Mouse (Mus musculus) cerebellum, postnatal 14 days (tissue): ENCODE data around the gene Unc13c.
A peak's percentile ranks its signal among the peaks of the same experiment; 100 is the strongest.

Experiments
- DNase-seq, 2 experiments: peaks; one replicate each; pipeline ENCODE4 v3.0.0; 2021; ENCODE audit warnings: mixed read lengths in 2 of 2

Unc13c gene

DNA sequence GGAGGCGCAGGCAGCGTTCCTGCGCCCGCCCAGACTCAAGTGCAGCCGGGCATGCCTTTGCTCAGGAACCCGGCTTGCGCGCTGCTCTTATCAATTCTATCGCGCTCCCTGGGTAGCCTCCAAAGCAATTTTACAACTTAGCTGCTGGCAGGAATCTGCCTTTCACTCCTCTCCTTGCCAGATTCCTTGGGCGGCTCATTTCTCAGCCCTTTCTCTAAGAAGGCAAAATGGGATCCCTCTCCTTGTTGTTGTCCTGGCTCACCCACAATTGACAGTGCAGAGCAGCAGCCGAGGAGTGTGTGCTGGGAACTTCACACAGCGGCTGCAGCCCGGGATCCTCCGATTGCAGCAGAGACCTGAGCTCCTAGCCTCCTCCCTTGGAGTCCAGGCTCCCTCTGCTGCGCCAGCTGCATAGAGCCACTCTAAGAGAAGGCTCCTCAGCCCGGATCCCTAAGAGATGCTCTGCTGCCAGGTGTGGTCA, at the start of gene Unc13c:
TSS of gene Unc13c (minus strand) at position 326 of the 481 bp plus-strand sequence.
- DNase-seq, result peak; percentile 64 to 74

DNA sequence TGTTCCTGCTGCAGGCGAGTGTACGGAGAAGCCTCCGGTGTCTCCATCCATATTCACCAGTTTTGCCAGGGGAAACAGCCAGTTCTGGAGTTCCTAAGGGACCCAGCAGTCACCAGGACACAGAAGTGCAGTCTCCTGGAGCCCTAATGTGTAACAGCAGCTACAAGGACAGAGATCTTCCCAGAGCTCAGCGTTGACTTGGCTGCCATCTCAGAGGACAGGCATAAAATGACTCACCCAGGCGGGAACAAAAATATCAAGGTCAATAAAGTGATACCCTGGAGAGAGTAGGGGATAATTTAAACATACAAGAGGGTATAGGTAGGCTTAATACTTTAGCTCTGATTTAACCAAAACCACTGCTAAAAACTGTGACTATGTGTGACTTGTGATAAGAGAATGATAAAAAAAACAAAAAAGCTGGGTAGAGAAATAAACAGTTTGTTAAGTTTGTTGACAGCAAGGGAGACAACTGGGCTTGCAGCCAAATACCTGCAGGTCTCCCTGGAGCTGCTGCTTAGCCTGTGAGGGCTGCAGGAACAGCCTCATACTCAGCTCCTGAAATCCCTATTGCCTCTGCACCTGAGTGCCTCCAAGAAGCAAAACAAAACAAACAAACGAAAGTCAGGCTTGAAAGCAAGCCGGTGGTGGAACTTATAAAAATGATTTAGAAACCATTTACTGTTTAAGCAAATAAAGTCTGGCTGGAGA, 39.4 kb upstream of the Unc13c start:
- DNase-seq, result peak; percentile 38 to 46

DNA sequence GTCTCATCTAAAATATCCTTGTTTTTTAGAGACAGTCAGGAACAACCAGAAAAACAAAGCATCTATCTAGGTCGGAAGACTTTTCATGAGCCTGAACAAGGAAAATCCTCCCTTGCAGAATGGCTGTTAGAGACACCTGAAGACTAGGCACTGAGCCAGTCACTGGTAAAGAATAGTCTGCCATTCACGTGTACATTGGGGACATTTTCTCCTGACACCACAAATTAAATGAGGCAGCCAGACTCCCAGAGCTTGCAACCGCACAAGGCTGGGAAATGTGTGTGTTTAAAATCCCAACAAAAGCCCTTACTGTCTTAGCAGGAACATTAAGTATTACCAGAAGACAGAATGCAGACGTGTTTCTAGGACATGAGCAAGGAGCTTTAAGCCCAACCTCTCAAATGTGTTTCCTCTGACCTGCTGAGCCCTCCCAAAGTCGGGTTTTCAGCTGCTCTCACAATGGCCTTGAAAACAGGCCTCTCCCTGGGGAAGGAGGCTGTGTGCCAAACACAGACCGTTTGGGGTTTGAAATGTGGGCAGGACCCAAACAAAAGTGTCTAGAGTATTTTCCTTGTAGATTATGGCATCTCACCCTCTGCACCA, 33.7 kb upstream of the Unc13c start:
- DNase-seq, result peak; percentile 44

- DNase-seq, result no peak
Measured at GRCm38 (mm10) chr9:73988096-73988495, 19.3 kb upstream of the Unc13c start.

DNA sequence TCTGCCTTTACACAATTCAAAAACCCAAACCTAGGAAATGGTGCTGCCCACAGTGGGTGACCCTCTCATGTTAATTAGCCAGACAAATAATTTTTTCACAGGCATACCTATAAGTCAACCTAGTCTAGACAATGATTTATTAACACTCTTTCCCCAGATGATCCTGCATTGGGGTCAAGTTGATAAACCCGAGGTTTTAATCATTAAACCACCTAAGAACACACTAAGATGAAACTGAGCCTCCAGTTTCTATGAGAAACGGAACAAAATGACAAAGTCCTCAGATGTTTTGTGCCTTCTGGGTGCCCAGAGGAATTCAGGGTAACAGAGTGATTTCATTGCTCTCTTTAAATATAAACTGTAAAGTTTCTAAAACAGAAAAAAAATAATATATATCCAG, 18.5 kb upstream of the Unc13c start:
- DNase-seq, result no peak

- DNase-seq, result peak; percentile 96
Measured at GRCm38 (mm10) chr9:73982597-73983344, 14.0 kb upstream of the Unc13c start.

GRCm38 (mm10) chr9:73972327-73972988, 3.7 kb upstream of the Unc13c start:
- DNase-seq, result no peak

GRCm38 (mm10) chr9:73970717-73971116, 2.0 kb upstream of the Unc13c start:
- DNase-seq, result peak; percentile 56 to 57

GRCm38 (mm10) chr9:73965322-73965915, 3.3 kb downstream of the Unc13c start:
- DNase-seq, result peak; percentile 65 to 66

- no peak for DNase-seq
Measured at GRCm38 (mm10) chr9:73962471-73962870, 6.3 kb downstream of the Unc13c start.

DNA sequence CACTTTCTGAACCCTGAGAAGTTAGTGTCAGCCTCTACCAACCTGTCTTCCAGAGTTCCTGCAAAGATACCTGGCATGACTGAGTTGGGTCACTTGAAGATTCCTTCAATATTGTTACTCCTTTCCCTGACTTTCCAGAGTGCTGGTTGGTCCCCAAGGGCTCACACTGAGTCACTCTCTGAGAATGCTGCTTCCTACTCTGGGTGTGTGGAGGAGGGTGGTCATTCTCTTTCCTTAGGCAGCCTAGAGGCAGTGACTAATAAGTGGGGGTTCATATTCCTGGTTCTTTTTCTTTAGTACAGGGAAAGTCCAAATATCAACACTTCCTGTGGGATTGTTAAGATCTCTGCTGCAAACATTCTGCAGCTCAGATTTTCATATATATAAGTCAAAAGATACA, 16.4 kb downstream of the Unc13c start:
- no peak for DNase-seq

GRCm38 (mm10) chr9:73951586-73951985, 17.2 kb downstream of the Unc13c start:
- peak in 1 of 2 experiments; percentile 16 for DNase-seq

DNA sequence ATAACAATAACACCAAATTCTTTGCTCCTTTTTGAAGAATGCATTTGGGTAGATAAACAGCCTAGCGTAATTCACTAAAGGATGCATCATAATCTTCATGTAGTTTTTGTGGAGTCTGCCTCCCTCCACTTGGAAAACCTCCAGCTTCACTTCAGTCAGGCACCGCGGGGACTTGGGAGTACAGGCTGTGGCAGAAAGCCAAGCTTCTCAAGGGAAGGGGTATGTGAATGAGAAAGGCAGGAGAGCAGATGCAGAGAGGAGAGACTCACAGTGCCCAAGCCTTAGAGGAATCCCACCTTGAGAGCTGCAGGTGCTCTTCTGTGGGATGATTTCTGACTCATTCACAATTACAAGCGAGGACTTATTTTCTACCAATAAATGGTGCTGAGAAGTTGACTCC, 33.9 kb downstream of the Unc13c start:
- peak; percentile 82 to 87 for DNase-seq

DNA sequence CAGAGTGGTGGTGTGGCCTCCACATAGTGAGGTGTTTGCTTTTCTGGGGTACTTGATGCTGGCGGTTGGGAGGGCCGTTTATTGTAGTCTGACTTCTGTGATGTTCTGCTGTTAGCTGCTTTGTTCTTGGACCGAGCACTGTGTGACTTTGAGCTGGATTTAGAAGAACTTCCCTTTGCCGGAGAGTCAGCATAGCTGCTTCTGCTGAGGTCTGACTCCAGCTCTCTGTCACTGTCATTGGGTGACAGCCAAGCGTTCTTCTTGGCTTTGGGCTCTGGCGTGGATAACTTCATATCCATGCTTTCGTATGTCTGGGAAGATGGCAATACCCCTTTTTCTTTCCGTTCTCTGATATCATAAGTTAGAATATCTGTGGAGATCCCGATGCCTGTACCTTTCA, 36.8 kb downstream of the Unc13c start:
- DNase-seq, result peak; percentile 59 to 70

GRCm38 (mm10) chr9:73927276-73927675, 41.5 kb downstream of the Unc13c start:
- peak; percentile 91 to 95 for DNase-seq

GRCm38 (mm10) chr9:73922449-73923115, 46.2 kb downstream of the Unc13c start:
- peak; percentile 64 to 72 for DNase-seq

- no peak for DNase-seq
Measured at GRCm38 (mm10) chr9:73905959-73906358, 62.8 kb downstream of the Unc13c start.

DNA sequence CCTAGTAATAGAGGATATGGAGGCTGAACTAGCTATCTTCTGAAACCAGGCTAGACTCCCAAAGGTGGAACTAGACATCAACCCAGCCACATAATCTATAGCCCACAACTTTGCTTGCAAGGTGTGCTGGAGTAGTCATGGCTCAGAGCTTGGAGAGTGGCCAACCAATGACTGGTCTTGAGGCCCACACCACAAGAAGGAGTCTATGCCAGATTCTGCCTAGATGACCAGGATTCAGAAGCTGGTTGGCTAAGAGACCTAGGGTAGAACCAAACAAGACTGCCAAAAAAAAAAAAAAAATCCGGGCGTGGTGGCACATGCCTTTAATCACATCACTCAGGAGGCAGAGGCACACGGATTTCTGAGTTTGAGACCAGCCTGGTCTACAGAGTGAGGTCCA, 70.2 kb downstream of the Unc13c start:
- no peak for DNase-seq

GRCm38 (mm10) chr9:73896210-73896609, 72.6 kb downstream of the Unc13c start:
- DNase-seq, result no peak

- no peak for DNase-seq
Measured at GRCm38 (mm10) chr9:73883587-73883986, 85.2 kb downstream of the Unc13c start.

- peak; percentile 30 to 63 for DNase-seq
Measured at GRCm38 (mm10) chr9:73883143-73883542, 85.6 kb downstream of the Unc13c start.

DNA sequence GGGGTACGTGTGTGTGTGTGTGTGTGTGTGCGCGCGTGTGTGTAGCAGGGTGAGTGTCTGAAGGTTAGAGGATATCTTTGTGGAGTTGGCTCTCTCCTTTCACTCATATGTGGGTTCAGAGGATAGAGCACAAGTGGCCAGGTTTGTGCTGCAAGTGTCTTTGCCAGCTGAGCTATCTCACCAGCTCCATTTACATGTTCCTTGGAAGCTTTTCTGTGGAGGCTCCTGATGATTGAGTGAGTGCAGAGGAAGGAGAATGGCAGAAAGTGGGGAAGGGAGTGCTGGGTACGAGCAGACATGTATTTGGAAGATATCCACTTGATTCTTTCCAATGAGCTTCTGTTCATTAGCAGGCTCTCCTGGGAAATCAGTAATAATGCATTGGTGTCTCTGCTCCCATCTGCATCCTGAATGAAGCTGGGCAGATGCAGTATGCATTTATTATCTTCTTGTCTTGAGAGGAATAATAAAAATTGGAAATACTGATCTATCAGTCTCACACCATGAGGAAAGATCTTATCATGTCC, 86.3 kb downstream of the Unc13c start:
- DNase-seq, result peak in 1 of 2 experiments; percentile 36
